Mouse (Mus musculus) cerebellum, adult 2 months (tissue): Measurements from ENCODE around the gene Sin3b. TPM values are rescaled to one million over a fixed set of nuclear protein-coding genes. Genes with fewer than 3 reads are reported as not detected.

Experiments used
- DNase-seq, 2 experiments: peaks; one replicate each; pipeline ENCODE4 v3.0.0; 2021
- H3K27ac ChIP-seq: fragments of 200-500 bp; 2 replicates; pipeline ENCODE4 v1.5.1; 2012; ENCODE audit warnings: low read length, control low read depth, inconsistent platforms; ENCODE audit not compliant: insufficient read depth
- H3K27me3 ChIP-seq: fragments of 200-500 bp; 2 replicates; pipeline ENCODE4 v1.6.1; 2012; ENCODE audit warnings: inconsistent platforms, mild to moderate bottlenecking, low read length, moderate library complexity; ENCODE audit not compliant: control insufficient read depth, insufficient read depth
- H3K4me1 ChIP-seq: fragments of 200-500 bp; 2 replicates; pipeline ENCODE4 v1.6.1; 2011; ENCODE audit warnings: low read length; ENCODE audit not compliant: control insufficient read depth, insufficient read depth
- H3K4me3 ChIP-seq: fragments of 200-500 bp; replicated peaks from 2 replicates; pipeline ENCODE3; 2011; ENCODE audit warnings: mild to moderate bottlenecking, low read depth, low read length, control low read depth; ENCODE audit not compliant: insufficient read depth
- CTCF ChIP-seq: fragments of 200-500 bp; IDR thresholded peaks from 2 replicates; pipeline ENCODE4 v1.5.1; 2011; ENCODE audit warnings: low read depth, mild to moderate bottlenecking, control low read depth, low read length, moderate library complexity, borderline replicate concordance; ENCODE audit not compliant: insufficient read depth
- POLR2A ChIP-seq: fragments of 200-500 bp; IDR thresholded peaks from 2 replicates; pipeline ENCODE4 v1.6.1; 2011; ENCODE audit warnings: low read length, control low read depth, borderline replicate concordance; ENCODE audit not compliant: insufficient read depth
- WGBS: fragments of 180-500 bp; shearing (Covaris S2); methylation state at CpG from one replicate; pipeline ENCODE4 v1.1.7; 2018; 5-methylcytosine and 5-hydroxymethylcytosine counted together
- polyA plus RNA-seq: library from polyadenylated mRNA; depleted of rRNA; stranded (reverse); fragments of >200 nt; gene quantifications from 2 replicates; pipeline ENCODE4 v1.2.3, GENCODE M21; 2012

The Sin3b gene
- polyA plus RNA-seq, 1 experiment: 101 TPM

DNA sequence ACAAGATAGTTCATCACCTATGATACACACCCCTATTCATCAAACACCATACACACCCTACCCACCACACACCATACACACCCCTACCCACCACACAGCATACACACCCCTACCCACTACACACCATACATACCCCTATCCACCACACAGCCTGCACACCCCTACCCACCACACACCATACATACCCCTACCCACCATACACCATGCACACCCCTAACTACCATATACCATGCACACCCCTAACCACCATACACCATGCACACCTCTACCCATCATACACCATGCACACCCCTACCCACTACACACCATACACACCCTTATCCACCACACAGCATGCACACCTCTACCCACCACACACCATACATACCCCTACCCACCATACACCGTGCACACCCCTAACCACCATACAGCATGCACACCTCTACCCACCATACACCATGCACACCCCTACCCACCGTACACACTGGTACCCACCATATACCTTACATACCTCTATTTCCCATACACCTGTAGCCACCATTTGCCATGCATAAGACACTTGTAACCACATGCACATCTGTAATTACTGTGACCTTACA, 24.6 kb upstream of the Sin3b start:
- no peak for TF ChIP-seq POLR2A
- TF ChIP-seq CTCF: no peak
- 99% methylated on average over 2 of the region's 2 CpGs for WGBS
- H3K4me3 ChIP-seq: no peak overlapping the region

DNA sequence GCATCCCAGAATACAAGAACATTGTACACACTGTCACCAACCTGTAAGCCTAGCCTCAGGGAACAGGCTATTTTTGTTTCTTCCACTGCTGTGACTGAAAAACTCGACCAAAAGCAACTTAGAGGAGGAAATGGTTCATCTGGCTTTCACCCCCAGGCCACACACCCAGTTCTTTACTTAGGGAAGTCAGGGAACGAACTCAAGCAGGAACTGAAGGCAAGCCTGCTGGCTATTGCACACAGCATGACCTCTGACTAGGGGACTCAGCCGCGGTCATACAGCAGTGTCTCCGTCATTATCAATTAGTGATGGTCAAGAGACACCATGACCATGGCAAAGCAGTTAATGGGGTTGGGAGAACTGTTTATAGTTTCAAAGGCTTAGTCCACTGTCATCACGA, 10.5 kb upstream of the Sin3b start:
- Histone ChIP-seq H3K4me1 (no peaks in the 10 kb centered on the region), H3K27me3 (no peaks in the 10 kb centered on the region), H3K27ac (no peak overlapping the region), H3K4me3 (no peak overlapping the region)
- no peak for DNase-seq
- 9% methylated on average over 6 of the region's 6 CpGs for WGBS
- TF ChIP-seq POLR2A: no peak
- TF ChIP-seq CTCF: no peak

More for the DNA sequence above, 24.6 kb upstream of the Sin3b start:
- H3K4me1 ChIP-seq: no peaks in the 10 kb centered on the region
- no peak overlapping the region for H3K27ac ChIP-seq
- H3K27me3 ChIP-seq: no peaks in the 10 kb centered on the region
- DNase-seq: no peak

DNA sequence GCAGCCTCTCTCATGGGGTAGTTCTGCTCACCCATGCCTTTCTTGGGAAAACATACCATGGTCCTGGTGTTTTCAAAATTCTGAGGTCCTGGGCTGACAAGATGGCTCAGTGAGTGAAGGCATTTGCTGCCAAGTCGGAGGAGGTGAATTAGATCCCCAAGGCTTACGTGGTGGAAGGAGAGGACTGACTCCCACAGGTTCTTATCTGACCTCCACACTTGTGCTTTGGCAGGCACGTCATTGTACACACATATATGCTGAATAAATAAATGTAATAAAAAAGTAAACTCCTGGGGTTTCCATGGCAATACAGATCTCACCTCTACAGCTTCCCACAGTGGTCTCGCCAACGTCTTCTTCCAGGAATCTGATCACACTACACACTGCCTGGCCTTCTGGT, 6.5 kb upstream of the Sin3b start:
- 82% methylated on average over 5 of the region's 5 CpGs for WGBS
- Histone ChIP-seq H3K27ac (no peak overlapping the region), H3K4me1 (no peaks in the 10 kb centered on the region), H3K4me3 (no peak overlapping the region), H3K27me3 (no peaks in the 10 kb centered on the region)
- no peak for TF ChIP-seq POLR2A
- no peak for DNase-seq

DNA sequence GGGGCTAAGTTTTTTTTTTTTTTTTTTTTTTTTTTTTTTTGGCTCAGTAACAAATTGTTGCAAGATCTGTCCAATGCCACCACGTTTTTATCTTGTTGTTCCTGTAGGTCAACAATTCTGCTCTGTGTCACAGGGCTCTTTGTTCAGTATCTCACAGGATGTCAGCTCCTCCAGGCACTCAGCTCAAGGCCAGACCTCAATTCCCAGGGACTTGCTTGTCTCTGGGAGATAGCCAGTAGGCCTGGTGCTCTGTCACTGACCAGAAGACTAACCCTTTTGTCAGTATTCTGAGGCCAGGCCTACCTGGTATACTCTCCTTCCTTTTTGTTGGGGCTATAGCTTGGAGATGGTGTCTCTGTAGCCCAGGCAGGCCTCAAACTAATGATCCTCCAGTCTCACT, 2.5 kb upstream of the Sin3b start:
- no peak for DNase-seq
- no peak overlapping the region for H3K27ac ChIP-seq
- H3K4me1 ChIP-seq: peaks cover 5% of the 10 kb centered on the region; the same call in 1 of the 2 replicates
- WGBS: 8% methylated on average over 1 of the region's 1 CpGs
- no peaks in the 10 kb centered on the region for H3K27me3 ChIP-seq
- TF ChIP-seq CTCF (no peak), POLR2A (no peak)
- no peak overlapping the region for H3K4me3 ChIP-seq

DNA sequence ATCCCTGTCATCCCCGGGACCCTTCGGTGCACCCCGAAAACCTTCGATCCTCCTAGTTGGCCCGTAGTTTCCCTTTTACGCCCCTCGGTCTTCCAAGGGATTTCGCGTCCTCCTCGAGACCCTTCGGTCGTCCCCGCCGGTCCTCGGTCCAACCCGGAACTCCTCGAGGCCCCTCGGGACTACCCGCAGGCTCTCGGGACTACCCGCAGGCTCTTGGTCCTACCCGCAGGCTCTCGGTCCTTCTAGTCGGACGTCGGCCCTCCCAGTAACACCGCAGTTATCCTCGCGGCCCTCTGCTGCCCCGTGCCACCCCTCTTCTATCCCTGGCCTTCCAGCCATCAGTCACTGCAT, 541 bp downstream of the Sin3b start:
- no peak for TF ChIP-seq POLR2A
- TF ChIP-seq CTCF: no peak
- Histone ChIP-seq H3K27me3 (no peaks in the 10 kb centered on the region), H3K27ac (no peak overlapping the region), H3K4me1 (peaks cover 8% of the 10 kb centered on the region; the same call in 1 of the 2 replicates), H3K4me3 (peak overlapping the region; percentile 72)
- WGBS: under 1% methylated on average over 30 of the region's 30 CpGs
- DNase-seq: peak in 1 of 2 experiments; percentile 14

DNA sequence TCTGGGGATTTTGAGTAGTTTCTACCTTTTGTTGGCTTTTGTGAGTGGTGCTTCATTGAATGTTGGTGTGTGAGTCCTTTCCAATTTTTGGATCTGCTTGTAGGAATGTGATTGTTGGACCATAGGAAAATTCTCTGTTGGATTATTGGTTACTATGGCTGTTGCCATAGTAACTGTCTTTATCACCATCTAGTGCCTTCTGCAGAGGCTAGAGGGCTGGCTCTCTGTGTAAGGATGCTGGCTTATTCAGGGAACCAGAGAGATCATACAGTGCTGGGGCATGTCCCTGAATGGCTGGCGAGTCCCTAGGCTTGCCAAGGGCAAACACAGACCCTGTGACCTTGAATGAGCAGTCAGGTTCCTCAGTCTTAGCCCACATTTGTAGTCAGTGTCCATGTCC, 5.6 kb downstream of the Sin3b start:
- TF ChIP-seq CTCF: no peak
- TF ChIP-seq POLR2A: no peak
- H3K4me1 ChIP-seq: peaks cover 8% of the 10 kb centered on the region; the same call in 1 of the 2 replicates
- no peak overlapping the region for H3K27ac ChIP-seq
- no peak overlapping the region for H3K4me3 ChIP-seq
- WGBS: 63% methylated on average over 1 of the region's 1 CpGs
- DNase-seq: no peak
- no peaks in the 10 kb centered on the region for H3K27me3 ChIP-seq

DNA sequence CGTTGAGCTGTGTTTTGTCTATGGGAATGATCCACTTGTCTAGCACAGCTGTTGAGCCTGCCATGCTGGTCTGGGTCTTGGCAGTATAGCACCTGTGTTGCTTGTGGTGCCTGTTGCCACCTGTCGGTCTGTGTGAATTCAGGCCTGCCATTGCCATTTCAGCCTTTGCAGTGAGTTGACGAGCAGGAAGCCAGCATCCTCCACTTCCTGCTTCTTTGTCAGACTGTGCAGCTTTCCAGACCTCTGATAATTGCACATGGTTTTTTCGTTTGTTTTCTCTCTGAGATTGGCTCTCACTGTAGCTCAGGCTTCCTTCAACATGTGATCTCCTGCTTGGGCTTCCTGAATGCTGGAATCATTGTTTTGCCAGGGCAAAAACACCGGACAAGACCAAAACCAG, 11.9 kb downstream of the Sin3b start:
- Histone ChIP-seq H3K27ac (no peak overlapping the region), H3K4me1 (no peaks in the 10 kb centered on the region), H3K4me3 (no peak overlapping the region), H3K27me3 (no peaks in the 10 kb centered on the region)
- 82% methylated on average over 5 of the region's 5 CpGs for WGBS
- DNase-seq: no peak
- TF ChIP-seq CTCF (no peak), POLR2A (no peak)

DNA sequence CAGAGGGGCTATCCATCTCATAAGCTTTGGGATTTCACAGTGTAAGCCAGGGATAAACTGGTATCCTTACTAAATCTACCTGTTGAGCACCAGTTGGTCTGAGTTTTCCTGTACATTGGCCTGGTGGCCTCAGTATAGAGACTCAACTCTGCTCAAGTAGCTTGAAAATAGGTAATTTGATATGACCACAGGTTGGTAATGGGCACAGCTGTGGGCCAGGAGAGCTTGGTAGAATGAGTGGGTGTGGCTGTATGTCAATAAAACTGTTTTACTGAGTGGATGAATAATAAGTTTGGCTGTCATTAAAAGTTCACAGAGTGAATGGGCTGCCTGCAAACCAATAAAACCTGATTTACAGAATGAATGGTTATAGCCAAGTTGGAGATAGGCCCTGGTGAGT, 13.8 kb downstream of the Sin3b start:
- no peaks in the 10 kb centered on the region for H3K4me1 ChIP-seq
- H3K27me3 ChIP-seq: no peaks in the 10 kb centered on the region
- no peak for DNase-seq
- no peak overlapping the region for H3K4me3 ChIP-seq
- no peak for TF ChIP-seq POLR2A
- TF ChIP-seq CTCF: no peak
- no peak overlapping the region for H3K27ac ChIP-seq

DNA sequence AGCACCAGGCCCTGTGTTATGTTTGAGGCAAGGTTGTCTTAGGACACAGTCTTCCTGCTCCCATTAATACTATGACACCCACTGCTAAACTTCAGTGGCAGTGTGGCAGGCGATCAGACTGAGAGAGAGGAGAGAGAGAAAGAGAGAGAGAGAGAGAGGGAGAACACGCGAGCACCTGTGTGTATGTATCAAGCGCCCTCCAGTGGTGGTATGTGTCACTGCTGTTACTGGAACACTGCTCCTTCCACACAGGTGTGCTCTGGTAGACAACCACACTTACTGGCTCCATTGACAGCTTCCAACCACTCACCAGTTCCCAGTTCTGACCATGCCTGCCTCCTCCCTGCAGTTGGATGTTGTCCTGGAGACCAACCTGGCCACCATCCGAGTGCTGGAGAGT, 23.0 kb downstream of the Sin3b start:
- TF ChIP-seq CTCF: peak; percentile 82
- no peak for TF ChIP-seq POLR2A
- H3K4me1 ChIP-seq: no peaks in the 10 kb centered on the region
- no peaks in the 10 kb centered on the region for H3K27me3 ChIP-seq
- 25% methylated on average over 5 of the region's 5 CpGs for WGBS
- H3K4me3 ChIP-seq: no peak overlapping the region
- DNase-seq: peak; percentile 45 to 56
- no peak overlapping the region for H3K27ac ChIP-seq
